Mouse (Mus musculus): Measurements from ENCODE around the gene Ypel2.

DNA sequence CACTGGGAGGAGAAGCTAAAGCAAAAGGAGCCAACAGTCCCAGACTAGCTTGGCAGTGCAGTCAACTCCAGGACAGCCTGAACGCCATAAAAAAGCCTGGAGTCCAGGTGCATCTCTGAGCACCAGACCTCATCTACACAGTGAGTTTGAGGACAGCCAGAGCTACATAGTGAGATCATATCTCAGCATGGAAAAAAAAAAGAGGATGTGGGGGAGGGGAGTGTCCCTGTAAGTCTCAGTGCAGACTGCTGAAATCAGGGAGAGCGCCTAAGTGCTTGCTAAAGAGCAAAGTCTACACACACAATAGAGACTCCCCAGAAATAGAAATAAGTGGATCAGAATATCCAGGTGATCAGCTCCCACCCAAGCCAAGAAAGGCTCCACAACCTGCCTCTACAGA lies 37.1 kb downstream of the Ypel2 start:
- TF ChIP-seq CTCF (IDR thresholded peaks at IDR 0.05; ENCODE audit: borderline replicate concordance, control insufficient read depth, extremely low read depth, insufficient read depth, low read length, poor library complexity), result no peak
- no peak for TF ChIP-seq POLR2A (IDR thresholded peaks at IDR 0.05; ENCODE audit: control insufficient read depth, extremely low read depth, insufficient read depth, low read length, poor library complexity)

Measured in thymus, adult 2 months (tissue).